Mouse (Mus musculus): Measurements from ENCODE around the gene Spsb3.

- no peak for TF ChIP-seq POLR2A (IDR thresholded peaks at IDR 0.05; ENCODE audit: borderline replicate concordance, extremely low read depth, insufficient read depth, insufficient read length, poor library complexity, severe bottlenecking)
- no peak for TF ChIP-seq CTCF (IDR thresholded peaks at IDR 0.05; ENCODE audit: borderline replicate concordance, extremely low read depth, insufficient read depth, insufficient read length)
These were observed 36.8 kb downstream of the Spsb3 start for GRCm38 (mm10) chr17:24923246-24923645.

Measured in brain, embryonic 14.5 days (tissue).